Mouse (Mus musculus) 3T3-L1 (cell line): ENCODE measurements around the gene Sdf2.

Experiments
- DNase-seq: peaks from one replicate; pipeline ENCODE4 v3.0.0-alpha.2; 2015; ENCODE audit warnings: low read depth, low spot score

The Sdf2 gene

GRCm38 (mm10) chr11:78245627-78246317 lies at the start of gene Sdf2, which contains the start of gene Supt6:
Sdf2 (plus strand) TSS chr11:78245746.
Supt6 (minus strand) TSS chr11:78245987.
- DNase-seq: peak; percentile 95

GRCm38 (mm10) chr11:78202372-78202771 lies 43.2 kb upstream of the Sdf2 start:
- DNase-seq: no peak

- DNase-seq: no peak
These were observed 41.3 kb upstream of the Sdf2 start for GRCm38 (mm10) chr11:78204287-78204686.

GRCm38 (mm10) chr11:78205361-78206206 lies 40.0 kb upstream of the Sdf2 start:
- DNase-seq: no peak

- no peak for DNase-seq
These were observed 38.4 kb upstream of the Sdf2 start for GRCm38 (mm10) chr11:78207190-78207589.

GRCm38 (mm10) chr11:78209886-78210285 lies 35.7 kb upstream of the Sdf2 start:
- DNase-seq: no peak

GRCm38 (mm10) chr11:78210615-78211014 lies 34.9 kb upstream of the Sdf2 start:
- no peak for DNase-seq

- DNase-seq: no peak
These were observed 34.0 kb upstream of the Sdf2 start for GRCm38 (mm10) chr11:78211513-78211912.

- DNase-seq: no peak
These were observed 32.3 kb upstream of the Sdf2 start for GRCm38 (mm10) chr11:78213086-78213817.

- DNase-seq: no peak
These were observed 29.7 kb upstream of the Sdf2 start for GRCm38 (mm10) chr11:78215709-78216317.

GRCm38 (mm10) chr11:78223586-78223985 lies 22.0 kb upstream of the Sdf2 start:
- no peak for DNase-seq

- DNase-seq: no peak
These were observed 14.0 kb upstream of the Sdf2 start for GRCm38 (mm10) chr11:78231518-78231917.

GRCm38 (mm10) chr11:78240193-78240857 lies 5.2 kb upstream of the Sdf2 start:
- no peak for DNase-seq

GRCm38 (mm10) chr11:78245261-78245626 lies 302 bp upstream of the Sdf2 start:
- no peak for DNase-seq

- no peak for DNase-seq
These were observed 919 bp downstream of the Sdf2 start for GRCm38 (mm10) chr11:78246318-78247011.

GRCm38 (mm10) chr11:78247012-78247348 lies 1.4 kb downstream of the Sdf2 start:
- no peak for DNase-seq

GRCm38 (mm10) chr11:78247727-78248140 lies 2.2 kb downstream of the Sdf2 start:
- no peak for DNase-seq

GRCm38 (mm10) chr11:78256618-78257017 lies 11.1 kb downstream of the Sdf2 start:
- DNase-seq: peak; percentile 50

- peak; percentile 80 for DNase-seq
These were observed 15.1 kb downstream of the Sdf2 start for GRCm38 (mm10) chr11:78260489-78261258.
